Mouse (Mus musculus): ENCODE measurements around the gene Rhot1. TPM values are rescaled to one million over a fixed set of nuclear protein-coding genes. Genes with fewer than 3 reads are reported as not detected.
"Not testable (repeated sequence)": the region's sequence is repeated elsewhere in the genome, so short reads cannot be mapped to it uniquely, and the experiment has no call there.

Gene Rhot1
- polyA plus RNA-seq, 1 experiment from 2014 or later: 56.0 TPM

DNA sequence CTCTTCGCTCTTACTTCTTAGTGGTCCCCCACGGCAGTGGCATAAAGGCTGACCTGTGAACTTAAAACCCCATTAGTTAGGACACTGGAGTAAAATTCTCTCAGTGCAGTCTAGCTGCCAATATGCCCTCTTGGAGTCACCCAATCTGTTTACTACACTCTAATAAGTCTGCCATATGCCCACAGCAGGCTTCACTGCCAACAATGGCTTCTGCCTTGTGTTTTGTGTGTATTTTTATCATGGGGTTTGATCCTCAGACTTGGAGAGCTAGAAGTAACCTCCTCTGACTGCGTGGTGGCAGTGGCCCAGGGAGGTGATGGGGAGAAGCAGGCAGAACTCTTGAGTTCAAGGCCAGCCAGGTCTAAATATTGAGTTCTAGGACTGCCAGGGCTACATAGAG is 4.8 kb upstream of the Rhot1 start:
- H3K4me3 ChIP-seq: no peak overlapping the region
- 87% methylated on average over 3 of the region's 3 CpGs for WGBS
- H3K27ac ChIP-seq: no peak overlapping the region
- H3K36me3 ChIP-seq: no peaks in the 10 kb centered on the region
- H3K9me3 ChIP-seq: no peaks in the 10 kb centered on the region
- H3K27me3 ChIP-seq (ENCODE audit: insufficient read depth, poor library complexity, severe bottlenecking): no peaks in the 10 kb centered on the region
- no peak for DNase-seq (ENCODE audit: low spot score)
- no peaks in the 10 kb centered on the region for H3K4me1 ChIP-seq (replicated peaks)

DNA sequence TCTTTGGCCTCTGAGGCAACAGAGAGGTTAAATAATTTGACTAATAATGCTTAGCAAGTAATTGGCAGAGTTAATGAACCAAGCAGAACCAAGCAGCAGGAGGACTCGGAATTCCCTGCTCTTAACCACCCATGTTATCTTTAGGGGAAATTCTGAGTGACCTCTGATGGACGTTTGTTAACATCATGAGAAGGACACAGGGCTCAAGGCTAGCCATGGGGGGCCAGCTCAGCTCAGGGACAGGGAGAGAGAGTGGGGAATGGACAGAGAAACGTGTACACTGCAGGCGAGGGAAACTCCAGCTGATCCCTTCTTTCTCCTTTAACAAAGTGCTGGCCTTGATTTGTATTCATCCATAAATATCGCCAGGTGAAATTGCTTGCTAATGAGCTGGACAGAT is 3.9 kb upstream of the Rhot1 start:
- Histone ChIP-seq H3K27ac (no peak overlapping the region), H3K4me3 (no peak overlapping the region), H3K4me1 (replicated peaks) (peaks cover 2% of the 10 kb centered on the region), H3K9me3 (no peaks in the 10 kb centered on the region), H3K36me3 (no peaks in the 10 kb centered on the region), H3K27me3 (ENCODE audit: insufficient read depth, poor library complexity, severe bottlenecking) (no peaks in the 10 kb centered on the region)
- WGBS: 62% methylated on average over 5 of the region's 5 CpGs
- no peak for DNase-seq (ENCODE audit: low spot score)

DNA sequence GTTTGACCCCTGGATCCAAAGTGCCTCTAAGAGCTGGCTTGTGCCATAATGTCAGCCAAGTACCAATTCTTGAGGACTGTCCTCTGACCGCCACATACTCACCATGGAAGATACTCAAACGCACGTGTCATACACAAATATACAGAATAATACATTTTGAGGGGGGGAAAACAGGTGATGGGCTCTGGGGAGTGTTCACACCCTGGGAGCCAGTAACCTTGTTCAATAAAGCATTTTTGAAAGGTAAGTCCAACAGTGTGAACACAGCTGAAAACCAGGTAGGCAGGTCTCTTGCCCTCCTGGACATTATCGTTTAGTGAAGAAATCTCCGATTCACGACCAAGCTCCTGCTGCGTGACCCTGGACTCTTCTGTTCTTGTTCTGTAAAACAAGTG is 357 bp upstream of the Rhot1 start:
- 38% methylated on average over 7 of the region's 7 CpGs for WGBS
- Histone ChIP-seq H3K4me1 (replicated peaks) (peaks cover 9% of the 10 kb centered on the region), H3K9me3 (no peaks in the 10 kb centered on the region), H3K27me3 (ENCODE audit: insufficient read depth, poor library complexity, severe bottlenecking) (no peaks in the 10 kb centered on the region), H3K36me3 (peaks cover 15% of the 10 kb centered on the region), H3K27ac (no peak overlapping the region), H3K4me3 (peak overlapping the region; percentile 84)
- no peak for DNase-seq (ENCODE audit: low spot score)

DNA sequence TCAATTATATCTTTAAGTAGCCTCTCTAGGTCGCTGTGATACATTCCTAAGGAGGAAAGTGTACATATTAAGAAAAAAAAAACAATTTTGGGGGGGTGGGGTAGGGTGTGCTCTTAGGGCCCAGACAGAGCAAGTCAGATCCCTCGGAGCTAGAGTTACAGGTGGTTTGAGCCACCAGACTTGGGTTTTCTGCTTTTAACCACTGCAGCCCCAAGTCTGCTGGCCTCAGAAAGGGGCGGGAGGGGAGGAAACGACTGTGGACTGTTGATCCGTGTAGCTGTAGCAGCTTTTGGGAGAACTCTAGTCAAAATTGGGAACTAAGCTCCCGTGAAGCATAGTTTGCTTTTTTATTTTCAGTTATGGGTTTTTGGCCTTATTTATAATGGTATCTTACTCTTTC is 1.5 kb downstream of the Rhot1 start:
- Histone ChIP-seq H3K36me3 (peaks cover 30% of the 10 kb centered on the region), H3K4me1 (replicated peaks) (peaks cover 9% of the 10 kb centered on the region), H3K4me3 (peak overlapping the region; percentile 84), H3K27me3 (ENCODE audit: insufficient read depth, poor library complexity, severe bottlenecking) (no peaks in the 10 kb centered on the region), H3K27ac (no peak overlapping the region), H3K9me3 (no peaks in the 10 kb centered on the region)
- no peak for DNase-seq (ENCODE audit: low spot score)
- 64% methylated on average over 6 of the region's 6 CpGs for WGBS

DNA sequence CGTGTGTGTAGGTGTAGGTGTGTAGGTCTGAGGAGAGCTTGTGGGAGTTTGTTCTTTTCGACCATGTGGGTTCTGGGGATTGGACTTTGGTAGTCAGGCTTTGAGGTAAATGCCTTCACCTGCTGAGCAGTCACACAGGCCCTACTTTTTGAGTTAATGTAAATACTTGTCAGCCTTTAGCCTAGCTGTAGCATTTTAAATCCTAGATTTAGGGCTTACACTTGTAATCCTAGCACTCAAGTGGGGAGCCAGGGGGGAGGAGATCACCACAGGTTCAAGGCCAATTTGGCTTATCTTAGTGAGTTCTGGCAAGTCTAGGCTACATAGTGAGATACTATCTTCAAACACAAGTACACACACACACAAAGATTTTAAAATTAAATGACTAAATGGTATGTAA is 3.5 kb downstream of the Rhot1 start:
- Histone ChIP-seq H3K4me3 (no peak overlapping the region), H3K27ac (no peak overlapping the region), H3K9me3 (no peaks in the 10 kb centered on the region), H3K27me3 (ENCODE audit: insufficient read depth, poor library complexity, severe bottlenecking) (no peaks in the 10 kb centered on the region), H3K36me3 (peaks cover 38% of the 10 kb centered on the region), H3K4me1 (replicated peaks) (peaks cover 9% of the 10 kb centered on the region)
- 95% methylated on average over 2 of the region's 2 CpGs for WGBS
- DNase-seq (ENCODE audit: low spot score): no peak

DNA sequence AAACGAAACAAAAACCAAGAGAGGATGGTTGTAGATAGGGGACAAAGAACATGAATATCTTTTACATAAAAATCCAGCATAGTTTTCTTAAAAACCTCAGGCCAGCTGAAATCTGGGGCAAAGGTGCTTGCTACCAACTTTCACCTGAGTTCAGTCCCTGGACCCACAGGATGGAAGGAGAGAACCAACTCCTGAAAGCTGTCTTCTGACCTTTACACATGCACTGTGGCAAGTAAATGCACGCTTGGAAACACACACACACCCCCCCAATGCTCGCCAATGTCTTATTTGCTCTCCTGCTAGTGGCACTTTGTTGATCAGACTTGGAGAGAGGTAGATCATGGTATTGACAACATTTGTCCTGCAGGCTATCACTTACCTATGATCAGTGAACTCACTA is 6.5 kb downstream of the Rhot1 start:
- Histone ChIP-seq H3K4me3 (no peak overlapping the region), H3K27me3 (ENCODE audit: insufficient read depth, poor library complexity, severe bottlenecking) (no peaks in the 10 kb centered on the region), H3K9me3 (no peaks in the 10 kb centered on the region), H3K27ac (no peak overlapping the region), H3K4me1 (replicated peaks) (peaks cover 3% of the 10 kb centered on the region), H3K36me3 (peaks cover 51% of the 10 kb centered on the region)
- WGBS: 89% methylated on average over 3 of the region's 3 CpGs
- DNase-seq (ENCODE audit: low spot score): no peak

DNA sequence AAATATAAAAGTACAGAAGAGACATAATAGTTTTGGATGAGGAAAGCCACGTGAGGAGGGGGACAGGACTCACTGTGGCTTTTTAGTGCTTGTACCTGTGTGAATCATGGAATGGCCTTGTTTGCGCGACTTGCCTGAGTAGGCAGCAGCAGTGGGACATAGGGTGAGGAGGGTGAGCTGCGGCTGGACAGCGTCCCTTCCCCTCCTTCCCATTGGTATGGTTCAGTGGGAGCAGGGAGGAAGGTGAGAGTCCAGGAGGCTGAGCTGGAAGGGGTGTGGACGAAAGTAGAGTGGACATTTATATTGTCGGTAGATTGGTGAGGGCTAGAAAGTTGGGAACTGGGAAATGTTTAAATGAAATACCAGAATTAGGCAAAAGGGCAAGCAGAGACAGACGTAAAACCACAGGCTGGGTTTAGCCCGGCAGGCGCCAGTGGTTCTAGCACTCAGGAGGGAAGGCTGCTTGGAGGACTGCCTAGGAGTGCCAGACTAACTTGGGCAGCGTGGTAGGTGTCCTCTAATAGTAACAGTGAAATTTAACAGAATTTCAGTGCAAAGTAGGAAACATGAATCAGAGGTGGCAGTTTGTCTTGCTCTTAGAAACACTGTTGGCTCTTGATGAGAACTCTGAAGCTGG is 10.0 kb downstream of the Rhot1 start:
- 88% methylated on average over 11 of the region's 11 CpGs for WGBS

DNA sequence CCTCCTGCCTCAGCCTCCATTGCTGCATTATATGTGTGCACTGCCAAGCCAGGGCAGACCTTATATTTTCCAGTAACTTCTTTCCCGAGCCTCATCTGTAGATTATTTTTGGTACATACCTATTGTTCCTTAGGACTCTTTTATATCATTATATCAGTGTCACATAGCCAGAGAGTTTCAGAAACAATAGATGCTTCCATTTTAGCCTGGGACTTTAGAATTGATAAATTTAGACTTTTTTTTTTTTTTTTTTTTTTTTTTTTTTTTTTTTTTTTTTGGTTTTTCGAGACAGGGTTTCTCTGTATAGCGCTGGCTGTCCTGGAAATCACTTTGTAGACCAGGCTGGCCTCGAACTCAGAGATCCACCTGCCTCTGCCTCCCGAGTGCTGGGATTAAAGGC is 21.2 kb downstream of the Rhot1 start:
- not testable (repeated sequence) for H3K27me3 ChIP-seq (ENCODE audit: insufficient read depth, poor library complexity, severe bottlenecking); H3K9me3 ChIP-seq; H3K4me3 ChIP-seq; H3K4me1 ChIP-seq (replicated peaks); DNase-seq (ENCODE audit: low spot score); H3K27ac ChIP-seq
- H3K36me3 ChIP-seq: peaks cover 86% of the 10 kb centered on the region
- whole genome bisulfite sequencing: 80% methylated on average over 4 of the region's 5 CpGs

More for the DNA sequence above, 10.0 kb downstream of the Rhot1 start:
- H3K4me3 ChIP-seq: no peak overlapping the region
- DNase-seq (ENCODE audit: low spot score): no peak
- H3K9me3 ChIP-seq: no peaks in the 10 kb centered on the region
- H3K27ac ChIP-seq: no peak overlapping the region
- no peaks in the 10 kb centered on the region for H3K4me1 ChIP-seq (replicated peaks)
- H3K36me3 ChIP-seq: peaks cover 70% of the 10 kb centered on the region
- H3K27me3 ChIP-seq (ENCODE audit: insufficient read depth, poor library complexity, severe bottlenecking): no peaks in the 10 kb centered on the region

DNA sequence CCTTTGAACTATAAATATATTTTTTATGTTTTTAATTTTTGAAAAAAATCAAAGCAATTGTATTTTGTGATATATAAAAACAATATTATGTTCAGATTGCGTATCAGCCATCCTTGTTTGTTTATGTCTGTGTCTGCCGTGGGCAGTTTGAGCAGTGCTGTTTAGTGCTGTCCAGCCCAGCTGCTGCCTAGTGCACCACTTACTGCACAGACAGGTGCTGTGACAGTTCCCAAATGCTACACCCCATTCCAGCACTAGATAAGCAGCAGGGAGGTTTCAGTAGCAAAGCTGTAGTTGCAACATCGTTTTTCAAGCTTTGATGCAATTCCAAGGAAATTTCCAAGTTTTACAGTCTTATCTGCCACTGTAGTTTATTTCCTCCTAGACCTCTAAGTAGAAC is 28.5 kb downstream of the Rhot1 start:
- peaks cover 79% of the 10 kb centered on the region for H3K36me3 ChIP-seq

DNA sequence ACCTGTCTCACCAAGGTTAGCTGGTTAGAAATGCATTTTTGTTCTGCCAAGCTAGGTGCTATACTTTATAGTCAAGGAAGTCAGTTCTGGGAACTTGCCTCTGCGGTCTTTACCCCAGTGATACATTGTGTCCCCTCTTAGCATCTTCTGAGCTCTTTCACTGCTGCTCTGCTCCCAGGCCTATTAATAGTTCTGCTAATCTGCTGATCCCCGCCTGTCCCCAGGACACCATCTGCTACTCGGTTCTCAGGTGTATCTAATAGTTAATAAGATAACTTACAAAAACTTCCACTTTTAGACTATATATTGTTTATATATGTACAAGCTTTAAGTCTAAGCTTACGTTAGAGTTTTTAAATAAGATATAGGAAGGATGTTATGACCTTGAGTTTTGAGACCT is 29.5 kb downstream of the Rhot1 start:
- Histone ChIP-seq H3K36me3 (peaks cover 79% of the 10 kb centered on the region), H3K4me1 (replicated peaks) (no peaks in the 10 kb centered on the region), H3K27me3 (ENCODE audit: insufficient read depth, poor library complexity, severe bottlenecking) (no peaks in the 10 kb centered on the region), H3K27ac (no peak overlapping the region), H3K4me3 (no peak overlapping the region), H3K9me3 (no peaks in the 10 kb centered on the region)
- WGBS: 93% methylated on average over 4 of the region's 4 CpGs
- no peak for DNase-seq (ENCODE audit: low spot score)

More for the DNA sequence above, 28.5 kb downstream of the Rhot1 start:
- Histone ChIP-seq H3K9me3 (no peaks in the 10 kb centered on the region), H3K27me3 (ENCODE audit: insufficient read depth, poor library complexity, severe bottlenecking) (no peaks in the 10 kb centered on the region), H3K4me1 (replicated peaks) (no peaks in the 10 kb centered on the region), H3K27ac (no peak overlapping the region), H3K4me3 (no peak overlapping the region)
- WGBS: 91% methylated on average over 3 of the region's 3 CpGs
- DNase-seq (ENCODE audit: low spot score): no peak

DNA sequence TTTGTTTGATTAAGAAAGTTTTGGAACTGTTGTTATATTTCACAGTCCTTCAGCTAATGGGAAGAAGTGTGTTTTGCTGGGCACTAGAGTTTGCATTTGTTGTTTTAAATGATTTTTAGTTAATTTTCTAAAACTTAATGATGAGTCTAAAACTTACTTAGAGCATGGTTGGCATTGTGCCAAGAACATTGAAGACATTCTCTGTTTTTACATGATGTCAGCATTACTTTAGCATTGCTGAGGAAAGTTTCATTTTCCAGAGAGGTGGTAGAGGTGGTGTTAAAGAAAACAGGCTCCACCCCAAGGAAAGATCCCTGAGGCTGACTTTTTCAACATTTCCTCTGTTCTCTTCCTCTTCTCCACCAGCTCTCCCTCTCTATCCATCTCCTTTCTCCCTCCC is 38.2 kb downstream of the Rhot1 start:
- H3K4me3 ChIP-seq: no peak overlapping the region
- H3K27ac ChIP-seq: no peak overlapping the region
- H3K4me1 ChIP-seq (replicated peaks): no peaks in the 10 kb centered on the region
- no peaks in the 10 kb centered on the region for H3K9me3 ChIP-seq
- no peak for DNase-seq (ENCODE audit: low spot score)
- H3K27me3 ChIP-seq (ENCODE audit: insufficient read depth, poor library complexity, severe bottlenecking): no peaks in the 10 kb centered on the region
- peaks cover 99% of the 10 kb centered on the region for H3K36me3 ChIP-seq

DNA sequence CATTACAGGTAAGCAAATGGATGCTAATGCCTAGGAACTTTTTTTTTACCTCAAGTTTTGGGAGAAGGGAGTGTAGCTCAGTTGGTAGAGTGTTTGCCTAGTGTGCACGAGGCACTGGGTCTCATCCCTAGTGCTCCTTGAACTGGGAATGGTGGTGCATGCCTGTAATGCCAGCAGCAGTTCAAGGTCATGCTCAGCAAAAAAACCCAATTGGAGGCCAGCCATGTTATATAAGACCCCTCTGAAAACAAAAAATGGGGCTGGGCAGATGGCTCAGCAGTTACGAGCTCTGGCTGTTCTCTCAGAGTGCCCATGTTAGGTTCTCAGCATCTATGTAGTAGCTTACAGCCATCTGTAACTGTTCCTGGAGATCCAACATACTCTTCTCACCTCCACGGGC is 39.7 kb downstream of the Rhot1 start:
- no peaks in the 10 kb centered on the region for H3K4me1 ChIP-seq (replicated peaks)
- no peaks in the 10 kb centered on the region for H3K9me3 ChIP-seq
- H3K27ac ChIP-seq: no peak overlapping the region
- no peak for DNase-seq (ENCODE audit: low spot score)
- H3K27me3 ChIP-seq (ENCODE audit: insufficient read depth, poor library complexity, severe bottlenecking): no peaks in the 10 kb centered on the region
- peaks cover 97% of the 10 kb centered on the region for H3K36me3 ChIP-seq
- H3K4me3 ChIP-seq: no peak overlapping the region
- WGBS: 91% methylated on average over 3 of the region's 3 CpGs

DNA sequence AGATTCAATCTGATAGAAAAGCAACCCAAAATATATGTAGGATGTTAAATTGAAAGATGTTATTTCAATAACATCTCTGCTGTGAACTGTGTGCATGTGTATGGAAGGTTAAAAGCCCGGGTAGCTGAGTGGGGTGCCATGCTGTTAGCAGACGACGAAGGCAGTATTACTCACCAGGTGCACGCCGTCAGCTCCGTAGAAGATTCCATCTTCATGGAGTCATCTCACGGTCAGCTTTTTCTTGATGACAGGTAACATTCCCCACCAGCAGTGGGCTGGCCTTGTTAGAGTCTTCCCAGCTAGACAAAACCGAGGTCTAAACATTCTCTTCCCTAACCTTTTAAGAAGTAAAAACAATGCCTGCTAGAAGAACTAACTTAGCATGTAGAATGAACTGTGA is 55.3 kb downstream of the Rhot1 start:
- Histone ChIP-seq H3K4me1 (replicated peaks) (no peaks in the 10 kb centered on the region), H3K4me3 (no peak overlapping the region), H3K27me3 (ENCODE audit: insufficient read depth, poor library complexity, severe bottlenecking) (no peaks in the 10 kb centered on the region), H3K36me3 (peaks cover 85% of the 10 kb centered on the region), H3K27ac (no peak overlapping the region), H3K9me3 (no peaks in the 10 kb centered on the region)
- no peak for DNase-seq (ENCODE audit: low spot score)
- WGBS: 96% methylated on average over 8 of the region's 8 CpGs

DNA sequence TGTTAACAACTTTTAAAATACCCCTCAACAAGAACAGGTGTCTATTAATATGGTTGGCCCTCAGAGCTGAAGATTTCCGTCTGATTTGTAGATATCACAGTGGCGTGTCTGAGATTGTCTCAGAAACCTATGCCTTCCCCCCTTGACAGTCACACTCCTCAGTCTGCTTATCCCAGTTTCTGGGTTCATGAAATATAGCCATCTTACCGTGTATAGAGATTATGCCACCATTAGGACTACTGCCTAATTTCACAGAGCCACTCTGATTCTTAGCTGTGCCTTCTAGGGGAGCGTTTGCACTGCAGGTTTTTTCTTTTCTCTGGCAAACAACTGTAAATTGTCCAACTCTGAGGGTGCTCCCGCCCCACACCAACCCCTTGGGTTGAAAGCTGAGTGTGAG is 62.3 kb downstream of the Rhot1 start:
- Histone ChIP-seq H3K4me3 (no peak overlapping the region), H3K4me1 (replicated peaks) (no peaks in the 10 kb centered on the region), H3K36me3 (peaks cover 31% of the 10 kb centered on the region), H3K27me3 (ENCODE audit: insufficient read depth, poor library complexity, severe bottlenecking) (no peaks in the 10 kb centered on the region), H3K9me3 (peaks cover 3% of the 10 kb centered on the region; the same call in 1 of the 2 replicates), H3K27ac (no peak overlapping the region)
- DNase-seq (ENCODE audit: low spot score): no peak
- WGBS: 90% methylated on average over 5 of the region's 5 CpGs
